Mouse (Mus musculus) erythroblast, embryonic 14.5 days (primary cell): ENCODE data around the gene Ccdc50. TPM values are rescaled to one million over a fixed set of nuclear protein-coding genes. Genes with fewer than 3 reads are reported as not detected.

Experiments used
- H3K27me3 ChIP-seq: 2 replicates; pipeline ENCODE4 v1.6.1; 2012; ENCODE audit warnings: inconsistent platforms; ENCODE audit not compliant: control insufficient read depth
- H3K36me3 ChIP-seq: 2 replicates; pipeline ENCODE4 v1.6.1; 2012; ENCODE audit warnings: mild to moderate bottlenecking, inconsistent platforms; ENCODE audit not compliant: control insufficient read depth
- H3K4me1 ChIP-seq: 2 replicates; pipeline ENCODE4 v1.6.1; 2012; ENCODE audit warnings: inconsistent platforms; ENCODE audit not compliant: control insufficient read depth
- H3K4me3 ChIP-seq: replicated peaks from 2 replicates; pipeline ENCODE3; 2012; ENCODE audit warnings: moderate library complexity, mild to moderate bottlenecking, inconsistent platforms
- H3K9me3 ChIP-seq: 2 replicates; pipeline ENCODE4 v1.6.1; 2012; ENCODE audit warnings: low read length, inconsistent platforms, mixed read lengths; ENCODE audit not compliant: control insufficient read depth
- GATA1 ChIP-seq: IDR thresholded peaks from 2 replicates; pipeline ENCODE4 v1.6.1; 2012; ENCODE audit warnings: low read length, inconsistent platforms, mixed read lengths
- TAL1 ChIP-seq: IDR thresholded peaks from 3 replicates; pipeline ENCODE4 v1.6.1; 2012; ENCODE audit warnings: low read length, inconsistent platforms, mixed read lengths
- polyA plus RNA-seq: library from polyadenylated mRNA; stranded (reverse); fragments of >175 nt; gene quantifications from 2 replicates; pipeline ENCODE4 v1.2.3, GENCODE M21; 2012

Gene Ccdc50
- polyA plus RNA-seq, 1 experiment: 0.24 TPM

GRCm38 (mm10) chr16:27420982-27421381, 32.3 kb downstream of the Ccdc50 start:
- Histone ChIP-seq H3K9me3 (peaks cover 7% of the 10 kb centered on the region), H3K4me1 (no peaks in the 10 kb centered on the region), H3K4me3 (no peak overlapping the region), H3K27me3 (no peaks in the 10 kb centered on the region), H3K36me3 (peaks cover 28% of the 10 kb centered on the region)
- no peak for TF ChIP-seq GATA1
- no peak for TF ChIP-seq TAL1

- Histone ChIP-seq H3K9me3 (no peaks in the 10 kb centered on the region), H3K27me3 (no peaks in the 10 kb centered on the region), H3K4me1 (no peaks in the 10 kb centered on the region), H3K36me3 (peaks cover 20% of the 10 kb centered on the region), H3K4me3 (no peak overlapping the region)
- no peak for TF ChIP-seq TAL1
- TF ChIP-seq GATA1: no peak
These were observed 46.4 kb downstream of the Ccdc50 start for GRCm38 (mm10) chr16:27435034-27435433.

GRCm38 (mm10) chr16:27443941-27444340, 55.3 kb downstream of the Ccdc50 start:
- Histone ChIP-seq H3K36me3 (peaks cover 14% of the 10 kb centered on the region), H3K4me1 (no peaks in the 10 kb centered on the region), H3K9me3 (no peaks in the 10 kb centered on the region), H3K27me3 (no peaks in the 10 kb centered on the region), H3K4me3 (no peak overlapping the region)
- TF ChIP-seq GATA1: no peak
- no peak for TF ChIP-seq TAL1

- peaks cover 7% of the 10 kb centered on the region for H3K36me3 ChIP-seq
- TF ChIP-seq TAL1 (no peak), GATA1 (no peak)
- no peak overlapping the region for H3K4me3 ChIP-seq
These were observed 60.7 kb downstream of the Ccdc50 start for GRCm38 (mm10) chr16:27449360-27449759.

GRCm38 (mm10) chr16:27450655-27451054, 62.0 kb downstream of the Ccdc50 start:
- no peak overlapping the region for H3K4me3 ChIP-seq
- no peaks in the 10 kb centered on the region for H3K9me3 ChIP-seq
- no peaks in the 10 kb centered on the region for H3K4me1 ChIP-seq
- no peak for TF ChIP-seq TAL1
- no peak for TF ChIP-seq GATA1
- H3K36me3 ChIP-seq: peaks cover 4% of the 10 kb centered on the region
- H3K27me3 ChIP-seq: no peaks in the 10 kb centered on the region

More at GRCm38 (mm10) chr16:27449360-27449759, 60.7 kb downstream of the Ccdc50 start:
- Histone ChIP-seq H3K27me3 (no peaks in the 10 kb centered on the region), H3K9me3 (no peaks in the 10 kb centered on the region), H3K4me1 (no peaks in the 10 kb centered on the region)

GRCm38 (mm10) chr16:27453396-27453795, 64.7 kb downstream of the Ccdc50 start:
- H3K4me3 ChIP-seq: no peak overlapping the region
- no peak for TF ChIP-seq GATA1
- TF ChIP-seq TAL1: no peak
- H3K9me3 ChIP-seq: no peaks in the 10 kb centered on the region
- no peaks in the 10 kb centered on the region for H3K27me3 ChIP-seq
- no peaks in the 10 kb centered on the region for H3K4me1 ChIP-seq
- H3K36me3 ChIP-seq: peaks cover 4% of the 10 kb centered on the region; the same call in 1 of the 2 replicates

GRCm38 (mm10) chr16:27453823-27454222, 65.2 kb downstream of the Ccdc50 start:
- no peak overlapping the region for H3K4me3 ChIP-seq
- peaks cover 4% of the 10 kb centered on the region; the same call in 1 of the 2 replicates for H3K36me3 ChIP-seq
- TF ChIP-seq TAL1 (no peak), GATA1 (no peak)
- no peaks in the 10 kb centered on the region for H3K9me3 ChIP-seq
- no peaks in the 10 kb centered on the region for H3K4me1 ChIP-seq
- H3K27me3 ChIP-seq: no peaks in the 10 kb centered on the region

GRCm38 (mm10) chr16:27457273-27457672, 68.6 kb downstream of the Ccdc50 start:
- TF ChIP-seq TAL1: no peak
- no peak for TF ChIP-seq GATA1
- Histone ChIP-seq H3K9me3 (no peaks in the 10 kb centered on the region), H3K4me1 (no peaks in the 10 kb centered on the region), H3K36me3 (no peaks in the 10 kb centered on the region), H3K27me3 (no peaks in the 10 kb centered on the region), H3K4me3 (no peak overlapping the region)

- H3K4me3 ChIP-seq: no peak overlapping the region
- H3K9me3 ChIP-seq: no peaks in the 10 kb centered on the region; the same call in 1 of the 2 replicates
- H3K36me3 ChIP-seq: no peaks in the 10 kb centered on the region
- H3K4me1 ChIP-seq: no peaks in the 10 kb centered on the region
- TF ChIP-seq GATA1 (no peak), TAL1 (no peak)
- H3K27me3 ChIP-seq: no peaks in the 10 kb centered on the region
These were observed 80.1 kb downstream of the Ccdc50 start for GRCm38 (mm10) chr16:27468731-27469130.

- H3K27me3 ChIP-seq: no peaks in the 10 kb centered on the region
- H3K36me3 ChIP-seq: no peaks in the 10 kb centered on the region
- H3K4me3 ChIP-seq: no peak overlapping the region
- TF ChIP-seq GATA1 (no peak), TAL1 (no peak)
- no peaks in the 10 kb centered on the region for H3K4me1 ChIP-seq
- no peaks in the 10 kb centered on the region; the same call in 1 of the 2 replicates for H3K9me3 ChIP-seq
These were observed 82.7 kb downstream of the Ccdc50 start for GRCm38 (mm10) chr16:27471389-27471788.
